Mouse (Mus musculus): ENCODE measurements around the gene Tesk1.

Gene Tesk1

DNA sequence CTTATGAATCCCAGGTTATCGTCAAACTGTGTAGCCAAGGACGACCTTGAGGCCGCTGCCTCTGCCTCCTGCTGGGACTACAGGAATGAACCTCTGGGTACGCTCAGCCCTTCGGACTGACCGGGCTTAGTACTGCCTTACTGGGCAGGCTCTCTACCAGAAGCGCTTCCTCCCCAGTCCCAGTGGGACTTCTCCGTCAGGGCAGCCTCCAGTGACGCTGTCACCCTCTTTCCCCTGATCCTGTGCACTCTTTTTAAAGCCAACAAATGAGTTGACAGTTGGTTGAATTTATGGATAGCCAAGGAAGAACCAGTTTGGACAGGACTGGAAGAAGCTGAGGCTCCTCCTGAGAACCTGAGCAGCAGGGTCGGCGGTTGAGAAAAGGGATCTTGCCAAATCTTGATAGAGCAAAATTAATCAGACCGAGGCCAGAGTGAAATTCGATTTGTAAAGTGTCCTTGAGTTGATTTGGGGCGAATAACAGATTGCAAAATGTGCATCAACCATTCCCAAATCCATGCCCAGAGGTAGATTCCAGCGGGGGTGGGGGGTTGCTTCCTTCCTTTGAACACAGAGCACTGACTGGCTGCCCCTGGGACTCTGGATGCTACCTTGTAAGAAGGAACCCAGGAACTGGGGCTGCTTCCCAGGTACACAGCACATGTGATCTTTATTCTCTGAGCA is 22.6 kb upstream of the Tesk1 start:
- no peak for DNase-seq (ENCODE audit: extremely low spot score, low read depth, low spot score)

DNA sequence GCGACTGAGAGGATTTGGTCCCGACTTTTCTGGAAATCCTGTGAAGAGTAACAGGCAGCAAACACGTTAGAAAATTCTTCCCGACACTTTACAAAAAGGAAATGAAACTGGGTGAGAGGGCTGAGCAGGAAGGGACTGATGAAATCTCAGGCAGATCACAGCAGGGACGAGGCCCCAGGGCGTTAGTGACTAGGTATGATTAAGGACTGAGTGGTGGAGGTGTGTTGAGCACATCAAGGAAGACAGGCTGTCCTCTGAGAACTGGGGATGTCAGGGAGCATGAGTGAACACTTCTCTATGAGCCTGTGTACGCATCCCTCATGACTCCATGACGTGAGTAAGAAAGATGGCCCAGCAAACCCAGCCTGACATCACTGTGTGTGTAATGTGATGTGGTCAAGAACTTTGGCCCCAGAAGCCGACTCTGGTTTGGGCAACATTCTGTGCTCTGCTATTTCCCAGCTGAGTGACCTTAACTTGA is 21.9 kb upstream of the Tesk1 start:
- no peak for DNase-seq (ENCODE audit: extremely low spot score, low read depth, low spot score)

DNA sequence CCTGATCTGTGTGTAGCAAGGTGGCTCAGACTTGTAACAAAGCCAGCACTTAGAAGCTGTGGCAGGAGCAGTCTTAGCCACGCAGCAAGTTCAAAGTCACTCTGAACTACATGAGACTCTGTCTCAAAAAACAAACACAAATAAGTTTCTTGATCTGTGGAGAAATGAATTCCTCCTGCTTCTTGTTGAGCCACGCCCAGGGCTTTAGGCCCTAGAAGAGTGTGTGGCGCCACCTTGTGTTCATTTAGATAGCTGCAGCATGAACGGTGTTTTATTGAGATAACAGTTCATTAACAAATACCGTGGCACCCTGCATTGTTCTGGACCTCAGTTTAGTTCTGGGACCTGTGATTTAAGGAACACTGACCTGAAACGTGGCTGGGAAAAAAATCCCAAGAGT is 21.4 kb upstream of the Tesk1 start:
- no peak for DNase-seq (ENCODE audit: extremely low spot score, low read depth, low spot score)

DNA sequence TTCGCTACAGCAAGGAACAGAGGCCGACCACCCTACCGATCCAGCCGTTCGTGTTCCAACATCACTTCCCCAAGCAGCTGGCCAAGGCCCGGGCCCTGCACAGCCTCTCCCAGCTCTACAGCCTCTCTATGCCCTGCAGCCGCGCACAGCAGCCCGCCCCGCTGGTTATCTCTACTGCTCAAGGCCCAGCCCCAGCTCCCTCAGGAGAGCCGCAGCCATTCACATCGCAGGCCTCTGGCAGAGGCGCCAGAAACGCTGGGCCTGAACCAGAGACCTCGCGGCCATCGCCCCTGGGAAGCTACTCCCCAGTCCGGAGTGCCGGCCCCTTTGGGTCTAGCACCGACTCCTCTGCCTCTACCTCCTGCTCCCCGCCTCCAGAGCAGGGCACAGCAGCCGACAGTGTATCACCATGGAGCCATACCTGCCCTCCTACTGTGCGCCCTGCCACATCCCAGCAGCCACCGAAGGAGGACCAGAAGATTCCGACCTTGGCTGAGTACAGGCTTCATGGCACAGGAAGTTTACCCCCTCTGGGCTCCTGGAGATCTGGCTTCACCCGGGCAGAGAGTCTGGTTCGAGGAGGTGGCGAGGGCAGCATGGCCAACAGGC is 20.0 kb upstream of the Tesk1 start:
- DNase-seq (ENCODE audit: extremely low spot score, low read depth, low spot score), result no peak

DNA sequence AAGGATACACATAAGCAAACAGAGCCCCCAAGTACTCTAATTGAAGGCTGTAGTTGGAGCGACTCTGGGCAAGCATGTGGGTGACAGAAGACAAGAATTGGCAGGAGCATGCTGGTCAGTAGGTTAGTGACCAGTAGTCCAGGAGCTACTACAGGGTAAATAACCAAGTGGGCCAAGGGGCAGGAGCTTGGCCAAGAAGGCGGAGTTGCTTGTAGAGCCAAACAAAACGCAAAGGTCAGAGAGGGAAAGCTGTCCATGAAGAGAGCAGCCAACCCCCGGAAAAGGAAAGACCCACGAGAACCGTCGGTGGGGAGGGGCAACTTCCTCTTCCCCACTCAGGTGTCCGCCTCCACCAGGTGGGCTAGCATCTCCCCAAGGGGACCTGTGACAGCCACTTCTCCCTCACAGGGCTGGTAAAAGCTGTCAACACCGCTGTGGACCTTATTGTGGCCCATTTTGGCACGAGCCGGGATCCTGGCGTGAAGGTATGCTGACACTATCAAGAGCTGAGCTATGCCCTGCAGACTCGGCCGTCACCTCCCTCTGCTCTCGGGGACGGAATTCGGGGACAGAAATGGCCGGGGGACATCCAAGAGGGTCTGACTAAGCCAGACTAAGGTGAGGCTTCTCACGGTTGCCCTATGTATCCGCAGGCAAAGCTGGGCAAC is 18.3 kb upstream of the Tesk1 start:
- DNase-seq (ENCODE audit: extremely low spot score, low read depth, low spot score), result no peak

DNA sequence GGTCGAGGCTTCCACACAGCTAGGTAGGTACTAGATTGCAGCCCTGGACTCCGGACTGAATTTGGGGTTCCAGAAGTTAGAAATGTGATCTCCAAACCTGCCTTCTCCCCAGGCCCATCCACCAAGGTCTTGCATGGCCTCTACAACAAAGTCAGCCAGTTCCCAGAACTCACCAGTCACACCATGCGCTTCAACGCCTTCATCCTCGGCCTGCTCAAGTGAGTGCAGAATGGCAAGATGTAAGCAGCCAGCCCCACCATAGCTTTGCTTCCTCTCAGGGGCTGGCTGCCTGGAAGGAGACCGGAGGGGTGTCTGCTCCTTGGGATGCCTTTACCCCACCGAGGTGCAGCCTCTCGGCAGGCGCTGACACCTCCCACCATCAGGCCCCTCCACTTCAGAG is 17.7 kb upstream of the Tesk1 start:
- DNase-seq (ENCODE audit: extremely low spot score, low read depth, low spot score), result no peak

DNA sequence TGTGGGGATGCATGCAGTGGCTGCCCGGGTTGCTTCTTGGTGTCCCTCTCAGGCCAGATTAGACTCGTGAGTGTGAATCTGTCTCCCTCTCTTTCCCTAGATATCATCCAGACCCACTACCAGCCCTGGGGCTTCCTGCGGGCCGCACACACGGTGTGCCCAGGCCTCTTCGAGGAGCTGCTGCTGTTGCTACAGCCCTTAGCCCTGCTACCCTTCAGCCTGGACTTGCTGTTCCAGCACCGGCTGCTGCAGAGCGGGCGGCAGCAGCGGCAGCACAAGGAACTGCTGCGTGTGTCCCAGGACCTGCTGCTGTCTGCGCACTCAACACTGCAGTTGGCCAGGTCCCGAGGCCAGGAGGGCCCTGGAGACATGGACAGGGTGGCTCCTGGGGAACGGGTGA is 16.5 kb upstream of the Tesk1 start:
- no peak for DNase-seq (ENCODE audit: extremely low spot score, low read depth, low spot score)

DNA sequence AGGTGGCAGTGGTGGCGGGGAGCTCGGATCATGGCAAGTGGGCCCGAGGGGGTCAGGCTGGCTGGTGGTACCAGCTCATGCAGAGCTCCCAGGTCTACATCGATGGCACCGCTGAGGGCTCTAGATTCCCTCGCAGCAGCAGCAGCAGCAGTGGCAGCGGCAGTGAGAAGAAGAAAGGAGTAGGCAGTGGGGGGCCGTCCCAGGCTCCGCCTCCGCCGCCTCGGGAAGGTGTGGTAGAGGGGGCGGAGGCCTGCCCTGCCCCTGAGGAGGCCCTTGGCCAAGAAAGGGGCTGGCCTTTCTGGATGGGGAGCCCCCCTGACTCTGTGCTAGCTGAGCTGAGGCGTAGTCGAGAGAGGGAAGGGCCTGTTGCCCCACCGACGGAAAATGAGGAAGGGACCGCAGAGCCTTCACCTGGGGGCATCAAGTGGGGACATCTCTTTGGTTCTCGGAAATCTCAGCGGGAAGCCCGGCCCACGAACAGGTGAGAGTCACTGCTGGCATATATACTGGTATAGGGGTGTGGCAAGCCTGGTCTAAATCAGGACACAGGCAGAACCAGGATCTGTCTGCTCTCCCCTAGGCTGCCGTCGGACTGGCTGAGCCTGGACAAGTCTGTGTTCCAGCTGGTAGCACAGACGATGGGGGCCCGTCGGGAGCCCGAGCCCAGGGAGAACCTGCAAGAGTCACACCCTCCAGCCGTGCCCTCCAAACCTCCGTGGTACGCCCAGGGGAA is 15.9 kb upstream of the Tesk1 start:
- no peak for DNase-seq (ENCODE audit: extremely low spot score, low read depth, low spot score)

DNA sequence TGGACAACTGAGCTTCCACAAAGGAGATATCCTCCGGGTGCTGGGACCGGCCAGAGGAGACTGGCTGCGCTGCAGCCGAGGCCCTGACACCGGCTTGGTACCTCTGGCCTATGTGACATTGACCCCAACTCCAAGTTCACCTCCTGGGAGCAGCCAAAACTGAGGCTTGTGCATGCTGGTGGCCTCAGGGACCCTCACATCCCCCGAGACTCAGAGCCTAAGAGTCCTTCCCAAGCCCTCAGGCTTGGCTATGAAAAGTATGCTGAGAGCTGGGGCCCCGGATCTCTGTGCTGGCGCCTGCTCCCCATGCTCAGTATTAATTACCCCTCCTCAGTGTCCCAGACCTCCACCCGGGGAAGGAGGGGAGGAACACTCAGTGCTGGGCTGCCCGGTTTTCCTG is 15.3 kb upstream of the Tesk1 start:
- no peak for DNase-seq (ENCODE audit: extremely low spot score, low read depth, low spot score)

DNA sequence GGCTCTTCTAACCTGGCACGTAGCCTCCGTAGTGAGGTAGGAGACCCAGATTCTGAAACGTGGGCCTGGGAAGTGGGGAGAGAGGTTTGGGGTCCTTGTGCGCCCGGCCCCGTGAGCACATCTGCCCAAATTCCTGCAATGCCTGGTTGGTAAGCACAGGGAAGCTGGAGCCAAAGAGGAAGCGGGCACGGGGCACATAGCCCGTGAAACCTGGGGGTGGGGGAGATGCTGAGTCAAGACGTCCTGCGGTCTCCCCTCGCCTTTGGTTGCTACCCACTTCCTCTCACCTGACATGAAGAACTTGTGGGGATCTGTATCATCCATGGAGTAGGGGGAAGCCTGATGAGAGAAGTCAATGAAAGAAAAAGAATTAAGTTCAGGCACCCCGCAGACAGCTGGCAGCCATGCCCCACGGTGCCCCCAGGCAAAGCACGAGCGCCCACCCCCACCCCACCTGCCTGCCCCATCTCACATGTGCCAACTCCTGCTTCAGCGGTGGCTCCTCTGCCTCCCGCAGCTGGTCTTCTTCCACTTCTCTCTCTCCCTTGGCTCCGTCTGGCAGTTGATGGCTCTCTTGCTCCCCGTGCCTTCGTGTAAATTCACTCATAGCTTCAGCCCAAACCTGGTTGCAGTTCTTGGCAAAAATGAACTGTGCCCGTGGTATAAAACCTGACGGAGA is 14.1 kb upstream of the Tesk1 start:
- DNase-seq (ENCODE audit: extremely low spot score, low read depth, low spot score), result no peak

DNA sequence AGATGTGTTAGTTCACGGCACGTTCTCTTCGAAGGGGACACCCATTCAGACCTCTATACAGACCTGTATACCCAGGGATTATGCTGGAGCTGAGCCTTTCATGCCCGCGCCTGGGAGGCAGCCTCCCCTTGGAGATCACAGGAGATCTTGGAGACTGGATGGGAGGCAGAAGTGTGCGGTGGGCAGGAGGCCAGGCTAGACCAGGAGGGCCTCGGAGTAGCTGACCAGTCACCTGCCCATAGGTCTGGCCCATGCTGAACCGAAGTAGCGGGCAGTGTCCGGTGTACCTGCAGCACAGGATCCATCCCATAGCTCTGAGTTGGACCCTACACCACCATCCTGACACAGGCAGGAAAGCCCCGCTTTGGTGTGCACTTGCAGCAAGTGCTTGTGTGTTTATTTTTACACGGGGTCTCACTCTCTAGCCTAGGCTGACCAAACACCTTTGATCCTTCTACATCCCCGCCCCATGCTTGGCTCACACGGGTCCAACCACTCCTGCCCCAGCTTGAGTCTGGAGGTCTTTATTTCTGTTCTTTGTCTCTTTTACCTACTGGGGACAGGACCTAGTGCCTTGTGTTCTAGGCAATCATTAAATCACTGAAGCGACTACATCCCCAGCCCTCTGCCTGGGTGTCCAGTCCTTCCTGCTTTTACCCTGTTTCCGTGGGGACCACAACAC is 13.4 kb upstream of the Tesk1 start:
- no peak for DNase-seq (ENCODE audit: extremely low spot score, low read depth, low spot score)

DNA sequence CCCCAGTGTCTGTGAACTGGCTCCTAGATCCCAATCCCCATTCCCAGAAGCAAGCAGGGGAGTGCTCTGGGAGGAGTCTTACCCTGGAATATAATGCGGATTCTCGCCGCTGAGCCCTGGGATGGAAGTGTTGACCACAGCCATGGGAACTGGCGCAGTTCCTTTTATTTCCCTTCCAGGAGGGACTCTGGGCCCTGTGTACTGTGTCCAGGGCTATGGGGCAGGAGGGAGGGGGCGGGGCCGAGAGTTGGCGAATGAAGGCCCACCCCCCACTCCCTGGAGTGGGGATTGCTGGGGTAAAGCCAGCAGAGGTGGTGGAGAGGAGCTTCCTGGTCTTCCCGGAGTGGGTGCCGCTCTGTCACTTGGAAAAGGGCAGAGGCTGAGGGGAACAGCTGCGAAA is 12.8 kb upstream of the Tesk1 start, which contains the start of gene Fam166b:
TSS of gene Fam166b (minus strand) at position 189 of the 400 bp plus-strand sequence.
- DNase-seq (ENCODE audit: extremely low spot score, low read depth, low spot score), result no peak

DNA sequence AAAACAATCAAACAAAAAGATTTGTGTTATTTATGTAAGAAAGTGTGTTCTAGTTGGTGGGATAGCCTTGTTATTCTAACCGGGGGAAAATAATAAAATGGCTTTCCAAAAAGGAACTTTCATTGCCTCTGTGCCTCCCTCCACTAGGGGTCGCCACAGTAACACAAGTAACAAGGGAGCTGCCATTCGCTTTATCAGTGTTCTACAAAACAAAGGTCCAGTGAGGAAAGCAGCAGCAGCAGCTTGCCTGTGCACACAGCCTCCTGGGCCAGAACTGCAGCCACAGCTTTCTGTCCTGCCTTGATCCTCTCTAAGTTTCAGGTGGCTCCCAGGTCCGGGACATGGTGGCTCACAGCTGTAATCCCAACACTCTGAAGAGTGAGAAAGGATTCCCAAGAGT is 10.0 kb upstream of the Tesk1 start:
- peak; percentile 83 for DNase-seq (ENCODE audit: extremely low spot score, low read depth, low spot score)

DNA sequence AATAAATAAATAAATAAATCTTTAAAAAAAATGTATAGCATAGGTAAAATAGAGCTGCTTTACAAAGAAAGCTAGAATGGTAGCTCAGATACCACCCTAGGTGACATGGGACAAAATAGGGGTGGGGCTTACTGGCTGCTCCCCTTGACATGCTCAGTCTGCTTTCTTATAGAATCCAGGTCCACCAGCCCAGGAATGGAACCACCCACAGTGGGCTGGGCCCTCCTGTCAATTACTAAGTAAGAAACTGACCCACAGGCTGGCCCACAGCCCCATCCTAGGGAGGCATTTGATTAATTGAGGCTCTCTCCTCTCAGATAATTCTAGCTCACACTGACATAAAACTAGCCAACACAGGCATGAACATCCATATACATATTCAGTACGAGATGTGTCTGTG is 8.9 kb upstream of the Tesk1 start:
- DNase-seq (ENCODE audit: extremely low spot score, low read depth, low spot score), result no peak

DNA sequence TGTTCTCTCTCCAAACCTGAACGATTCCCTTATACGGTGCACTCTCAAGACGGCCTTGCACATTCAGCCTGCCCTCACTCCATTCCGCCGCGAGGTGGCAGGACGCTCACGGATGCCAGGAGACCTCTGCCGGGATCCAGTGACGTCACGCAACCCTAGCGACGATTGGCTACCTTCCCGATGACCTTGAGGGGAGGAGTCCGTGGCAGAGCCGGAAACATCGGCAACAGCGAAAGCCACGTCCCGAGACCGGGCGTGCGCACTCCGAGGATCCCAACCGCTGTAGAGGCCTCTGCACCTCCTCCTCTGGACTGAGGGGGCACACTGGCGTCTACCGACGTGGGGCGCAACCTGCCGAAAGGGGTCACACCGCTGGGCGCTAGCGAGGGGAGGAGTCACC is 305 bp downstream of the Tesk1 start:
- peak; percentile 99 for DNase-seq (ENCODE audit: extremely low spot score, low read depth, low spot score)

DNA sequence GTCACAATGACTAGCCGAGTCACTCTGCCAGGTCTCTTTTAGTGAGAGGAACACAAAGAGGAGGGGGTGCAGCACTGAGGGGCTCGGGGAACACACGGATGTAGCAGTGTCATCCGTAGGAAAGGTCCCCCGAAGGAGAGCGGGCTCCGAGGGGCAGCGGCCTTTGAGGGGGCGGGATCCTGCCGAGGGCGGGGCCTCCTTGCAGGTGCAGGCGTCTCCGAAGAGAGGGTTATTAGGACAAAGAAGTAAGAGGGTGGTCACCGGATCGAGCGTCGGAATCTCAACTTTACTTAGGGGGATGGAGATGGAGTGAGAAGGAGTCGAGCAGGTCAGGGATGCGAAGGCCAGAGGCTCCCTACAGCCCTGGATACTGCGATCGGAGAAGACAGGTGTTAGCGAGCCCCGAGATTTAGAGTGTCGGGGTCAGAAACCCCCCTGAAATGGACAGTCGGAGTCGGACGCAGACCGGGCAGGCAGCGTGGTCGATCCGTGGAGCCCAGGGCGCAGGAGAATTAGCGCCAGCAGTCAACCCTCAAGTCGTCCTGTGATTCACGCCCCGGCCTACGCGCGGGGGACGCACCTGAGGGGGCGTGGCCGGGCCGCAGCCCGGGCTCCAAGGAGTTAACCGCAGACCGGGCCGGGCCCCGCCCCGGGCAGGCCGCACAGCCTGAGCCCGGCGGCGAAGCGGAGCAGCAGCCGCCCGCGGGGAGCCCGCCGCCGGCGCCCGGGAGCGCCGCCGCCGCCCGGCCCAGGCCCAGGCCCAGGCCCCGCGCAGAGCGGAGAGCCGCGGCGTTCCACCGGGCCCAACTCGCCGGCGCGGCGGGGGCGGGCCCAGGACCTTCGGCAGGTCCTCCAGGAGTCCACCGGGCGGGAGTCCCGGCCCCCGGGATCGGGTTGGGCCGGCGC is 970 bp downstream of the Tesk1 start:
- DNase-seq (ENCODE audit: extremely low spot score, low read depth, low spot score), result no peak

DNA sequence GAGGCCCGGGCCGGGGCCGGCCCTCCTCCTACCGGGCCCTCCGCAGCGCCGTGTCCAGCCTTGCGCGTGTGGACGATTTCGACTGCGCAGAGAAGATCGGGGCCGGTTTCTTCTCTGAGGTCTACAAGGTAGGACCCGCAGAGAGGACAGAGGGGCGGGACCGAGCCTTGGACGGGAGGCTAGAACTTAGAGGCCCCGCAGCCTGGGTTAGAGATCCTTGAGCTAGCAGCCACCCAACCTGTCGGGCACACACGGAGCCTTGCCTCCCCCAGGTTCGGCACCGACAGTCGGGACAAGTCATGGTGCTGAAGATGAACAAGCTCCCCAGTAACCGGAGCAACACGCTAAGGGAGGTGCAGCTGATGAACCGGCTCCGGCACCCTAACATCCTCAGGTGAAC is 1.8 kb downstream of the Tesk1 start:
- no peak for DNase-seq (ENCODE audit: extremely low spot score, low read depth, low spot score)

DNA sequence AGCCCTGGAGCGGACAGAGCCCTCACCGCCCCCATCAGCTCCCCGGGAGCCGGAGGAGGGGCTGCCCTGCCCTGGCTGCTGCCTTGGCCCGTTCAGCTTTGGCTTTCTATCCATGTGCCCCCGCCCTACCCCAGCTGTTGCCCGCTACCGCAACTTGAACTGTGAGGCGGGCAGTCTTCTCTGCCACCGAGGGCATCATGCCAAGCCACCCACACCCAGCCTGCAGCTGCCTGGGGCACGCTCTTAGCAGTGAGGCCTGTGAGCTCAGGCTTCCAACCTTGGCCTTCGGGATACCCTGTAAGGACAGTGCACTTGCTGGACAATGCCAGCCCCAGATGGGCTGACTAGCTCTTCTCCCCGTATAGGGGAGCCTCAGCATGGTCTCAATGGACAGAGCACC is 5.5 kb downstream of the Tesk1 start:
- DNase-seq (ENCODE audit: extremely low spot score, low read depth, low spot score), result no peak

DNA sequence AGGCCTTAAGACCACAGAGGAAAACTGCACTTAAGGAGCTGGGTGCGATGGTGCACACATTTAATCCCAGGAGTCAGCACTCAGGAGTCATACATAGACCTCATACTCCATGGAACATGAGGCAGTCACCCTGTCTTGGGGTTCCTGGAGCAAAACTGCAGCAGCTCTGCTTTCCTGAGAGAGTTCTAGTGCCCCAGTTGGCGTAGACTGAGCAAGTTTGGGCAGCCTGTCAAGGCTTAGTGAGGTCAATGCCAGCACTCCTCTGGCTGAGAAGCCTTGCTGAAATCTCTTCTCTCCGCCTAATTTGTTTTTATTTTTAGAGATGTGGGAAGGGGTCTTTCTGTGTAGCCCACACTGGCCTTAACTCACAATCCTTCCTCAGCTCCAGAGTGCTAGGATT is 6.8 kb downstream of the Tesk1 start:
- DNase-seq (ENCODE audit: extremely low spot score, low read depth, low spot score), result no peak

DNA sequence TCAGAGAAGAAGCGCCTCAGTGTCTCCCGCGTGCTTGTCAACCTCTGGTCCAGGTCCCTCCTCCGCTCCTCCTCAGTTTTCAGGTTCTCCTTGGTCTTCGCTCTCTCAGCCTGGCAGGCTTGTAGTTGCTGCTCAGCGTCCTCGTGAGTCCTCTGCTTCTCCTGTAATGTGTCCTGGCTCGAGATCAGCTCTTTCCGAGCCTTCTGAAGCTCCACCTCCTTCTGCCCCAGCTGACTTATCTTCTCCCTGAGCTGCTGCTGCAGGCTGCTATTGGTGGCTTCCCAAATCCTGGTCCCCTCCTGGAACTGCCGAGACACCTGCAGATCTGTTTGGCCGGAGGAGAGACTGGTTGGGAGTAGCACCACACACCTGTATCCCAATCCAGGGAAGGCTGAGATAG is 10.6 kb downstream of the Tesk1 start:
- no peak for DNase-seq (ENCODE audit: extremely low spot score, low read depth, low spot score)
